Mouse (Mus musculus) kidney, embryonic 14.5 days (tissue): ENCODE measurements around the gene Tfap2c. TPM values are rescaled to one million over a fixed set of nuclear protein-coding genes. Genes with fewer than 3 reads are reported as not detected.

Source experiments
- ATAC-seq: fragments of 200-750 bp; cut with Nextera tagmentation; 2 replicates; pipeline ENCODE4 v1.8.0; 2017; ENCODE audit warnings: moderate number of reproducible peaks, mild to moderate bottlenecking, moderate TSS enrichment, moderate library complexity; ENCODE audit not compliant: low FRiP score, low TSS enrichment
- H3K27ac ChIP-seq: fragments of 300-500 bp; sonication (generic); 2 replicates; pipeline ENCODE4 v1.5.1; 2014; ENCODE audit warnings: low read depth, mild to moderate bottlenecking, low read length, moderate library complexity, mixed read lengths
- H3K27me3 ChIP-seq: fragments of 300-500 bp; sonication (generic); 2 replicates; pipeline ENCODE4 v1.6.1; 2014; ENCODE audit warnings: mild to moderate bottlenecking, low read length; ENCODE audit not compliant: control insufficient read depth, insufficient read depth
- H3K36me3 ChIP-seq: fragments of 300-500 bp; sonication (generic); 2 replicates; pipeline ENCODE4 v1.6.1; 2014; ENCODE audit warnings: low read length, mixed read lengths; ENCODE audit not compliant: control insufficient read depth, insufficient read depth
- H3K4me1 ChIP-seq: fragments of 300-500 bp; sonication (generic); 2 replicates; pipeline ENCODE4 v1.6.1; 2014; ENCODE audit warnings: low read length, mixed read lengths; ENCODE audit not compliant: control insufficient read depth, insufficient read depth
- H3K4me2 ChIP-seq: fragments of 300-500 bp; sonication (generic); replicated peaks from 2 replicates; pipeline ENCODE4 v1.6.1; 2014; ENCODE audit warnings: low read depth, mild to moderate bottlenecking, low read length
- H3K4me3 ChIP-seq: fragments of 300-500 bp; sonication (generic); 2 replicates; pipeline ENCODE4 v1.5.1; 2014; ENCODE audit warnings: mild to moderate bottlenecking, low read length
- H3K9ac ChIP-seq: fragments of 300-500 bp; sonication (generic); 2 replicates; pipeline ENCODE4 v1.6.1; 2014; ENCODE audit warnings: low read depth, mild to moderate bottlenecking, low read length, moderate library complexity
- H3K9me3 ChIP-seq: fragments of 300-500 bp; sonication (generic); 2 replicates; pipeline ENCODE4 v1.6.1; 2016; ENCODE audit warnings: low read length; ENCODE audit not compliant: control insufficient read depth
- WGBS: fragments of 180-500 bp; shearing (Covaris S2); extraction: QIAGEN DNeasy Blood & Tissue Kit; methylation state at CpG from one replicate; pipeline ENCODE4 v1.1.7; 2014; 5-methylcytosine and 5-hydroxymethylcytosine counted together
- polyA plus RNA-seq: library from polyadenylated mRNA; unstranded; fragments of >200 nt; fragmentation: Nextera tagmentation; extraction: Ambion mirVana; gene quantifications from 2 replicates; pipeline ENCODE4 v1.2.1, GENCODE M21; 2014

Tfap2c gene
- 0.60 and 0.66 TPM in 2 replicates for polyA plus RNA-seq

DNA sequence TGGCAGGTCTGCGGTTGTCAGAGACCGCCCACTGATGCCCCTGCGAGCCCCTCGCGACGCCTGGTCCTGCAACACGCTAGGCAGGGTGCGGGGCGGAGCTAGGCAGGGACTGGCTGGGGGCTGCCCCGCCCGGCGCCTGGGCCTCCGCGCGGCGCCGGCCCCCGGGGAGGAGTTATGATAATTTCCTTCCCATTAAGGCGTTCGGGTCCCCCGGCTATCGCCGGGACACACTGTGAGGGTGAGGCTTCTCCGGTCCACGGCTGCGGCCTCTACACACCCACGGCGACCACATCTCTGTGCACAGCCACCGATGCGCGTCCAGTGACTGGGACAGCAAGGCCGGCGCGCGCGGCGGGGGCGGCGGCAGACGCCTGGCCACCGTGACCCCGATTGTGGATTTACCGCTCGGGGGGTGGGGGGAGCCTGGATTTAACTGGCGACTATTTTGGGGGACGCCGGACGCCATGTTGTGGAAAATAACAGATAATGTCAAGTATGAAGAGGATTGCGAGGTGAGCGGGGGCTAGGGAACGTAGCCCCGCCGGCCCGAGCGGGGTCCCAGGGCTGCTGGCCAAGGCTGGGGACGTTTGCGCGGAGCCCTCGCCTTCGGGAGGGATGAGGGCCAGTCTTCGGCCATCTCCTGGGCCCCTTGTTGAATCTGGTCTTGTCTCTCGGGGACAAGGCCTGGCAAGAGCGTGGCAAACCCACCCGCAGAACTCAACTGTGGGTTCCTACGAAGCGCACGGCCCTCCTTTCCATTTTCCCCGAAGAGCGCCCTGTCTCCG lies at the start of gene Tfap2c:
Tfap2c (plus strand) TSS at position 223 of the 785 bp plus-strand sequence.
- Histone ChIP-seq H3K27me3 (peaks cover 98% of the 10 kb centered on the region), H3K4me1 (peaks cover 9% of the 10 kb centered on the region), H3K9ac (peak within 1 kb of the TSS; percentile 7; the same call in 1 of the 2 replicates), H3K4me3 (peak within 1 kb of the TSS; percentile 43), H3K9me3 (no peaks in the 10 kb centered on the region), H3K27ac (no peak within 1 kb of the TSS), H3K4me2 (peak within 1 kb of the TSS; percentile 60), H3K36me3 (no peaks in the 10 kb centered on the region)
- ATAC-seq: peak; percentile 61; the same call in 1 of the 2 replicates
- WGBS: under 1% methylated on average over 60 of the region's 70 CpGs

DNA sequence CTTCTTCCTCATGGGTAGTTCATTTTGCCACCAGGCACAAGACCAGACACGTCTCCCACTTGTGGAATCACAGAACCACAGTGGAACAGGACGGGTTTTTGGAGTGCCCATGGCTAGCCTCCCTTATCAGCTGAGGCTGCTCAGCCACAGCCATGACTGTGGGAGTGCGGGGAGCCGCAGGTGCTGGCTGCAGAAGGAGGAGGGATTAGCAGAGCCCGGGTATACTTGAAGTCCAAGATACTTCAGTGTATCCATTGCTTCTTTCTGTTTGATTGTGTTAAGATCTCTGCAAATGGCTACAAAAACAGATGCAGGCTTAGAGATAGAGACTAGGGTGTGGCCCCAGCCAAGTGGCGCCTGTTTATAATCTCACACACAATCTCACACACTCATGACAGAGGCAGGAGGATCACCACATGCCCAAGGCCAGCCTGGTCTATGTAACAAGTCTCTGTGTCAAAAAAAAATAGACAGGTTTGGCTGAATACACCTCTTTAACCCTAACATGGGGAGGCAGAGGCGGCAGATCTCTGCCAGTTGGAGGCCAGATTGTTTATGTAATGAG lies 48.6 kb upstream of the Tfap2c start:
- no peaks in the 10 kb centered on the region for H3K9me3 ChIP-seq
- H3K4me2 ChIP-seq: no peak overlapping the region
- no peak overlapping the region for H3K9ac ChIP-seq
- ATAC-seq: no peak
- H3K36me3 ChIP-seq: no peaks in the 10 kb centered on the region
- no peaks in the 10 kb centered on the region for H3K27me3 ChIP-seq
- H3K4me1 ChIP-seq: no peaks in the 10 kb centered on the region
- no peak overlapping the region for H3K27ac ChIP-seq
- H3K4me3 ChIP-seq: no peak overlapping the region
- WGBS: 52% methylated on average over 7 of the region's 7 CpGs

DNA sequence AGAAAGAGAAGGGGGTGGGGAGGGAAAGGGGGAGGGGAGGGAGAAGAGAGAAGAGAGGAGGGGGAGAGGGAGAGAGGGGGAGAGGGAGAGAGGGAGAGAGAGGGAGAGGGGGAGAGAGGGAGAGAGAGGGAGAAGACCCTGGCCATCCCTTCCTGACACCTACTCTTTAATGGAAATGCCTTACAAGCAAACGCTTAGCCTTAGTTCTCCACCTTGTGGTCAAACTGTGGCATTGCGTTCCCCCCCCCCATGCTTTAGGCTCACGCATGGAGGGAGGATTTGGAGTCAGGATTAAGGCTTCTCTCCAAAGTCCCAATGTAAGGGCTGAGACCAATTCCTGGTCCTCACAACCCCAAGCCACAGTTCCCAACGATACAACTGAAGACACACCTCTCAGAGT lies 48.1 kb upstream of the Tfap2c start:
- Histone ChIP-seq H3K4me3 (no peak overlapping the region), H3K9ac (no peak overlapping the region), H3K4me1 (no peaks in the 10 kb centered on the region), H3K36me3 (no peaks in the 10 kb centered on the region), H3K4me2 (no peak overlapping the region), H3K27me3 (no peaks in the 10 kb centered on the region), H3K9me3 (no peaks in the 10 kb centered on the region), H3K27ac (no peak overlapping the region)
- ATAC-seq: 0 out of 2 replicates have a peak, but pooled peaks have one; percentile 55
- WGBS: 4% methylated on average over 4 of the region's 4 CpGs

DNA sequence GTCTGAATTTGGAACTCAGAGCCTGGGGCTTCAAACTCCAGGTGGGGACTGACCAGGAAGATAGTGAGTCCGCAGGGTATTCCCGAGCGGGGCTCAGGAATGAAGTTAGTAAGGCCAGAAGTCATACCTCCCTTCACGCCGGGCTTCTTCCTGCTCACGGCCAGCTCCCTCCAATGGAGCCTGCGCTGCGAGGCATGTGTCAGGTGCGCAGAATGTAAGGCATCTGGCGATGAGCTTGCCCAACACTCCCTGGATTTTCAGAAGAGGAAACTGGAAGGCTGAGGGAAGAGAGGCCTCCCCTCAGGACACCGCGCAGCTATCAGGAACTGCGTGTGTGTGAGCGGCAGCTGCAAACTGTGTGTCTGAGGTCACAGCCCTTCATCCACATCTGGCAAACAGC lies 47.2 kb upstream of the Tfap2c start:
- Histone ChIP-seq H3K9me3 (no peaks in the 10 kb centered on the region), H3K27ac (no peak overlapping the region), H3K27me3 (no peaks in the 10 kb centered on the region), H3K4me1 (no peaks in the 10 kb centered on the region), H3K9ac (no peak overlapping the region), H3K4me2 (no peak overlapping the region), H3K4me3 (no peak overlapping the region), H3K36me3 (no peaks in the 10 kb centered on the region)
- 64% methylated on average over 14 of the region's 14 CpGs for WGBS
- ATAC-seq: no peak

DNA sequence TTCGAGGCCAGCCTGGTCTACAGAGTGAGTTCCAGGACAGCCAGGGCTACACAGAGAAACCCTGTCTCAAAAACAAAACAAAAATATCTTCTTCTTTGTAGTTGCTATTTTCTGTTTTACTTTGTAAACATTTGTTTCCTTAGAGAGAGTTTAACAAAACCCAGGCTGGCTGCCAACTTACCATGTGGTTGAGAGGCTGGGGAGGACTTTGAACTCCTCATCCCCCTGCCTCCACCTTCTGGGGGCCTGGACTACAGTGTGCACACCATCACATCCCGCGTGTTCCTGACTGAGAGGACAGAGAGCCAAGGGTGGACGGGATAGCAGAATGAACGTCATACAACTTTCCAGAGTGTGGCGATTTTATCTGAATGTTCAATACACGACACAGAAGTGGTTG lies 43.3 kb upstream of the Tfap2c start:
- Histone ChIP-seq H3K36me3 (no peaks in the 10 kb centered on the region), H3K4me3 (no peak overlapping the region), H3K9me3 (no peaks in the 10 kb centered on the region), H3K27ac (no peak overlapping the region), H3K9ac (no peak overlapping the region), H3K4me1 (no peaks in the 10 kb centered on the region), H3K4me2 (no peak overlapping the region), H3K27me3 (no peaks in the 10 kb centered on the region)
- ATAC-seq: no peak
- 90% methylated on average over 7 of the region's 7 CpGs for WGBS

DNA sequence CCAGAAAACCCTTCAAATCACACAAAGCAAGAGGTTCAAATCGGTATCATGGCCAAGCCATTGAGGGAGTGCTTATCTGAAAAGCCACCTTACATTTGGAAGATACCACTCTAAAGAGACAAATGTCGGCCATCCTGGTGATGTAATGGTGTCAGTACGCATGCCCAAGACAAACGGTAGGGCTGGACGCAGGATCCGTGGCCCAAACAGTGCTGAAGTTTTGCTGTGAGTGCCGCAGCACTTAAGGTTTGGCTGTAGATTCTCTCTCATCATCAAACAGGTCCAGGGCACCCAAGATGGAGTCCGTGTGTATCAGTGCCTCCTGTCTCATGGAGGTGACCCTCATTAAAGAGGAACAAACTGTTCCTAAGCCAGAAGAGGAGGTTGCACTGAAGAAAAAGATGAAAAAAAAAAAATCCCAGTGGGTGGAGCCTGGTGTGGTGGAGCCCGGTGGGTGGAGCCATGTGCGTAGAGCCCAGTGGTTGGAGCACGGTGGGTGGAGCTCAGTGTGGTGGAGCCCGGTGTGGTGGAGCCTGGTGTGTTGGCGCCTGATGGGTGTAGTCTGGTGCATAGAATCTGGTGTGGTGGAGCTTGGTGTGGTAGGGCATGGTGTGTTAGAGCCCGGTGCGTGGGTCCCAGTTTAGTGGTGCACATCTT lies 39.2 kb upstream of the Tfap2c start:
- Histone ChIP-seq H3K9me3 (no peaks in the 10 kb centered on the region), H3K4me2 (no peak overlapping the region), H3K4me1 (no peaks in the 10 kb centered on the region), H3K4me3 (no peak overlapping the region), H3K36me3 (no peaks in the 10 kb centered on the region), H3K9ac (no peak overlapping the region), H3K27me3 (no peaks in the 10 kb centered on the region), H3K27ac (no peak overlapping the region)
- ATAC-seq: no peak
- WGBS: 90% methylated on average over 15 of the region's 15 CpGs

DNA sequence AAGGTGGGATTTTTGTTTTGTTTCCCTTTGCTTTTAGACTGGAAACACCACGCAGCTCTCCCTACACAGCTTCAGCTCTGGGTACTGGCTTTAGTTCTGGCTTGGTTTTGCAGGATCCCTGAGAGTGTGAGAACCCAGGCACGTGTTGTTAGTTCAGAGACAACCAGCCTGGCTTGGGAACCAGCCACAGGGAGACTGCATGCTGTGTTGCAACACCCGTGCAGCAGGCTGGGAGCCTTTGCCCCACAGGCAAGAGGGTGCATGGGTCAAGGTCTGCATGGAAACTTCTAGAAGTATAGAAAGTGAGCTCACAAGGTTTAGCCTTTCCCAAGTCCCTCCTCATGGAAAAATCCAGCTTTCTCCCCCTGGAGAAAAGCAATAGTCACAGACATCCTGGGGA lies 38.5 kb upstream of the Tfap2c start:
- Histone ChIP-seq H3K4me1 (no peaks in the 10 kb centered on the region), H3K27ac (no peak overlapping the region), H3K9ac (no peak overlapping the region), H3K9me3 (no peaks in the 10 kb centered on the region), H3K4me3 (no peak overlapping the region), H3K4me2 (no peak overlapping the region), H3K36me3 (no peaks in the 10 kb centered on the region), H3K27me3 (no peaks in the 10 kb centered on the region)
- no peak for ATAC-seq
- WGBS: 71% methylated on average over 3 of the region's 3 CpGs

DNA sequence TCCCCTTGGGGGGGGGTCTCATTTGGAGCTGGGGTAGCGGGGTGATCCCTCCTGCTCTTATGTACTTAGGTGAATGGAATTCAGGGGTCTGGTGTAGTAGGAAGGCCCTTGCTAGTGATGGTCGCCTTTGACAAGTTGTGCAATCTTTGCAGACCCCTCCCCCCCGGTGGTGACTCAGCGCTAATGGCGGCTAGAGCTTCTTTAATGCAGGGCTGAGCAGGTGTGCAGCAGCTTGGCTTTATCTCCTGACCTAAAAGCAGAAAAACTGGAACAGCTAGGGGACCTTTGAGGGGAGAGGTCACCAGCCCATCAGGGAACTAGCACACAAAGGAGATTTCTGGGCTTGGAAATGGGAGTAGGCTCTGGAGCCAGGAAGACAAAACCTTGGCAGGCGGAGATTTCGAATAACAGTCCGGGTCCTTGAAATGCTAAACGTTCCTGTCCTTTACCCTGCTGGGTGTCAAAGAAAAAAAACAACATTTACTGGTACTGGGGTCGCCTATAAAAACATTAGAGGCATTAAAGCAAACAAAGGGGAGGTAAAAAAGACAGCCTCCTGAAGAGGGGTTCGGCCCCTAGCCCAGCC lies 32.9 kb upstream of the Tfap2c start:
- Histone ChIP-seq H3K4me1 (no peaks in the 10 kb centered on the region), H3K27me3 (no peaks in the 10 kb centered on the region), H3K9ac (no peak overlapping the region), H3K27ac (no peak overlapping the region), H3K4me3 (no peak overlapping the region), H3K9me3 (no peaks in the 10 kb centered on the region), H3K36me3 (no peaks in the 10 kb centered on the region), H3K4me2 (no peak overlapping the region)
- WGBS: 13% methylated on average over 11 of the region's 11 CpGs
- no peak for ATAC-seq
